Mouse (Mus musculus) c-Kit-positive CD71-negative TER-119-negative erythroid progenitor cells, embryonic 14.5 days (primary cell): Measurements from ENCODE around the gene Dop1b.

Source experiments
- DNase-seq: peaks from one replicate; pipeline ENCODE4 v3.0.0-alpha.2; 2013; ENCODE audit warnings: low read depth

The Dop1b gene

DNA sequence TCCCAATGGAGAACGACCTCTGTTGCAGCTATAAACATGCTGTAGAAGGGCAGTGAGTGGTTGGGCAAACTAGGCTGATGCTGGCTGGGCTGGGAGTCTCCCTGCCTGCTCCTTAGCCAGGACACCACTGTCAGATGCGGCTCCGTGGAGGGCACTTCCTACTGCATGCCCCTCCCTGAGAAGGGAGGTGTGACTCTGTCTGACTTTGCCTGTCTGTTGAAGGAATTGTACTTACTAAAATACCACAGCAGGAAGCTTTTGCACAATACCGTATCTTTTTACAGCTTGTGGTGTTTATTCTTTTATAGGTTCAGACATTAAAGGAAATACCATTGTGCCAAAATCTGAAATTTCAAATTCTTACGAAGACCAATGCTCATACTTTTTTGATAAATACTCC is 40.1 kb downstream of the Dop1b start:
- no peak for DNase-seq

GRCm38 (mm10) chr16:93756622-93757021 is 44.9 kb downstream of the Dop1b start:
- DNase-seq = no peak

GRCm38 (mm10) chr16:93763378-93763777 is 51.7 kb downstream of the Dop1b start:
- DNase-seq = no peak

DNA sequence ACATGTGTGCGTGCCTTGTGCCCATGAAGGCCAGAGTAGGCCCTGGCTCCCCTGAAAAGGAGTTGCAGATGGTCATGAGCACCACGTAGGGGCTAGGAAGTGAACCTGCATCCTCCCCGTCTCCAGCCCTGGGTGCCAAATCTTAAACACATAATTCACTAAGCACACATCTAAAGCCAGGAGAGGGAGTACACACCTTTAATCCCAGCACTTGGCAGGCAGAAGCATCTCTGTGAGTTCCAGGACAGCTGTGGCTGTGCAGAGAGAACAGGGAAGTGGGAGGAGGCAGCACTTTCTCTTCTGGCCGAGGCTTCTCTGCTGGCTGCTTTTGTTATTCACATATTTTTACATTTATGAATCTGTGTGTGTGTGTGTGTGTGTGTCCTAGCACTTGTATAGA is 52.9 kb downstream of the Dop1b start:
- DNase-seq = no peak

DNA sequence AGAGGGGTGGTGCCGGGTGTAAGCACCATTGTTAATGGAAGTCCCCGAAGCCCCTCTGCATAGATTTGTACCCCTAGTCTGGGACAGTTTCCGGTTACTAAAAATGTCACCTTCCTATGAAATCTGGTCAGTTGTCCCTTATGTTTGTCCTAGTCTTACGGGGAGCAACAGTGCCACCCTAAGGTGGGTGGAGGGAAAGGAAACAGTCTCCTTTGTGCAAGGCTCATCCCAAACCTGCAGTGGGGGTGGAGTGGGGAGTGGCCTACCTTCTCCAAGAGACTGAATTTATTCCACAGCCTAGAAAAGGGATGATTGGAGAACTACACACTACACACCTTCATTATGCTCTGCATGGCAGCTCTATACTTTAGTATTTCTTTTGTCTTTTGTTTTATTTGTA is 55.3 kb downstream of the Dop1b start:
- no peak for DNase-seq

- no peak for DNase-seq
Observed at GRCm38 (mm10) chr16:93767548-93767947, 55.8 kb downstream of the Dop1b start.

GRCm38 (mm10) chr16:93769621-93770020 is 57.9 kb downstream of the Dop1b start:
- DNase-seq = no peak

- no peak for DNase-seq
Observed at GRCm38 (mm10) chr16:93770271-93770926, 58.7 kb downstream of the Dop1b start.

DNA sequence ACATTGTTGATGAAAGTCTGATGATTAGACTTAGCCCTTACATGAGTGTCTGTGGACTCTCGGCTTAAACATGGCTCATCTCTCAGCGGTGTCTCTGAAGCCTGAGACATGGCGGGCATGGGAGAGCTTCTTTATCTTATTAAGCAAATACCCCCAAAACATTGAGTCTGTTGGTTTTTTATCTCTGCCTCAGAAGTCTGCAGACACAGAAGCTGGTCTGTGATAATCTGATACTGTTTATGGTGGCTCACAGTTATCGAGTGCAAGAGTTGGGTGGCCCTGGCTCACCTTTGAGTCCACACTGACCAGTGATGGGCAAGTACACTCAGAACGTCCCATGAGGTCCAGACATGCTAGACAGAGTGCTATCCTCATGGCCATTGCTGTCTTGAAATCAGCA is 63.0 kb downstream of the Dop1b start:
- no peak for DNase-seq

GRCm38 (mm10) chr16:93776468-93776867 is 64.8 kb downstream of the Dop1b start:
- DNase-seq = no peak

GRCm38 (mm10) chr16:93777247-93777999 is 65.7 kb downstream of the Dop1b start:
- DNase-seq = no peak

- peak; percentile 60 for DNase-seq
Observed at GRCm38 (mm10) chr16:93778393-93778792, 66.7 kb downstream of the Dop1b start.

GRCm38 (mm10) chr16:93779554-93779953 is 67.8 kb downstream of the Dop1b start:
- no peak for DNase-seq

GRCm38 (mm10) chr16:93780660-93781479 is 69.2 kb downstream of the Dop1b start:
- peak; percentile 70 for DNase-seq

DNA sequence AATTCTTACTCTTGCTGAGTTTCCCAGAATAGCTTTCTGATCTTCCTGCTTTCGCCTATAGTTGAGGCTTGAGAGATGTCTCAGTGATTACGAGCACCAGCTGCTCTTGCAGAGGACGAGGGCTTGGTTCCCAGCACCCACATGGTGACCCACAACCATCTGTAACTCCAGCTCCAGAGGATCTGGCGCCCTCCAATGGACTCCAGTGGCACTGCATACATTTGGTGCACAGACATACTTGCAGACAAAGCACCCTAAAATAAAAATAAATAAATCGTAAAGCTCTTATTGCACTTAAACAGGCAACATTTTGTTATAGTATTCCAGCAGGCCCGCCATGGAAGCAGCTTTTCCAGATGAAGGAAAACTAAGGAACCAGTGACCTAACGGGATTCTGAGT is 72.5 kb downstream of the Dop1b start:
- no peak for DNase-seq

DNA sequence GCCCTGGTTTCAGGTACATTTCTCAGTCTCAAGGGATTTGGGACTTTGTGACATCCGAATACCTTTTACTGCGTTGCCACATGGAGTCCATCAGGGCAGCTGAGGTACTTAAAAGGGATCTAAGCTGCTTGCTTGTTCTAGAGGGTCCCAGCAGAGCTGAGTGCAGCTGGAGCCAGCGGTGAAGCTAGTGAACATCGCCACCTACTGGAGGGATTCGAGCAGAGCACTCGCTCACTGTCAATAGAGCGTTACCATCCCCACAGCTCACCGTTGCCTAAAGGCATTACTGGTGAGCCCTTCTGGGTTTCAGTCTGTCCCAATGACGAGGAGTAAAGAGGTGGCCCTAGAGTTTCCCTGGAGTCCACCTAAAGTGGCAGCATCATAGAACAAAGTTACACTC is 74.1 kb downstream of the Dop1b start:
- DNase-seq = no peak

DNA sequence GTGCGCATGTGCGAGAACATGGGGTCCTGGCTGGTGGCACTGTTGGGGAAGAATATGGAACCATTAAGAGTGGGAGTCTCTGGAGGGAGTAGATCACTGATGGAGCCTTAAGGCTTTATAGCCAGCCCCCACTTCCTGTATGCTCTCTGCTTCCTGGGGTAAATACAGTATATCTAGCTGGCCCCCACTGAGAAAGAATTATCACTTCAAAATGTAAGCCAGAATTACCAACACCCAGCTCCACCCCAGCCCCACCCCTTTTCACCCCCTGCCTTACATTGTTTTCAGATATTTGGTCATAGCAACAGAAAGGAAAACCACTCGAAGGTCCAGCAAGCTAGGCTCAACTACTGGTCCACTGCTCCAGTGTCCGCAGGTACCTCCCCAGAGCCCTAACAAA is 76.7 kb downstream of the Dop1b start:
- no peak for DNase-seq

- no peak for DNase-seq
Observed at GRCm38 (mm10) chr16:93788881-93789280, 77.2 kb downstream of the Dop1b start.

- no peak for DNase-seq
Observed at GRCm38 (mm10) chr16:93789971-93790755, 78.5 kb downstream of the Dop1b start.

DNA sequence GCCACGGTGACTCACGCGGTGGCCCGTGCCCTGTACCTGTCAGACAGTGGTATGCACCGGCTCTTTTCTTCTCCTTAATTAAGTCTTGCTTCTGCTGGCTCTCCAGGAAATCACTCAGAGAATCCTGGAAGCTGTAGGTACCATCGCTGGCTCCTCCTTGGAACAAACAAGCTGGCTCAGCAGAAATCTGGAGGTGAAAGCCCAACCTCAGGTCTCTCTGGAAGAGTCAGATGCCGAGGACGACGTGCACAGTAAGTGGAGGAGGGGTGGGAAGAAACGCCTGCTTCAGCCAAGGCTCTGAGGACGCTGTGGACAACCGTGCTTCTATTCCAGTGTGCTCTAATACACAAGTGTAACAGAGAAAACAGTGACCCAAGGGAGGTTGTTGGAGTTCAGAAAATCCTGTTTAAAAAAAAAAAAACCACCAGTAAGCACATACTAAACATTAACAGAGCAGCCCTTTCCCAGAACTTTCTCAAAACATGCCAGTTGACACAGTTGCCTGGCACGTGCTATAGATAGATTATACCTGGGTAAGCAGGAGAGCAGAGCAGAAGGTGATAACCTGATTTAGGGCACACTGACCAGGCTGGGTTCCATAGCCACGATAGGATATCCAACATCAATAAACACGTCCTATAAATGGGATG is 81.4 kb downstream of the Dop1b start:
- DNase-seq = no peak

DNA sequence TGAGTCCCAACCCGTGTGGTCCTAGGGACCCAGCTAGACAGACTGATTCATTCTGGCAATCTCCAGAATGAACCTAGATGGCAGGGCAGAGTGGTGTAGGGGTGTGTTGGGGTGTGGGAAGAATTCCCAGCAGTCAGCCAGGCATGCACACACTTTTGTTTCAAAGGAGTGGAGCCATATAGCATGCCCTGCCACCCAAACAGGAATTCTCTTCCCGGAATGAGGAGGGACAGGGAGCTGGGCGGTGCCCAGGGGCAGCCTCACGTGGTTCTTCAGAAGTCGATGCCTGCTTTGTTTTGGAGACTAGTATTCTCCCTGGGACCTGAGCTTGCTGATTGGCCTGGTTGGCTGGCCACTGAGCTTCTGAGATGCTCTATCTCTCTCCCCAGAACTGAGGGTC is 83.1 kb downstream of the Dop1b start:
- no peak for DNase-seq

GRCm38 (mm10) chr16:93795391-93795790 is 83.7 kb downstream of the Dop1b start:
- no peak for DNase-seq
